In genomic region chr3:100440009-100440408, GRCm38 (mm10) we compare ENCODE assay signal across 9 mouse cellular contexts. TPM values are rescaled to one million over a fixed set of nuclear protein-coding genes. Genes with fewer than 3 reads are reported as not detected.
A peak's percentile ranks its signal among the peaks of the same experiment; 100 is the strongest.
DNase-seq lines count a peak whose midpoint lies in the region; ATAC-seq lines count a peak whose summit lies in the region.
"Had no signal": no experiment of that assay in that cellular context is flagged by ENCODE, and none has a peak within 500 bp of the region (broad histone marks: within the 10 kb centered on the region; RNA-seq: fewer than 3 reads in every experiment).

No protein-coding gene starts in this region.

- H3K4me2 ChIP-seq in liver, embryonic 15.5 days, result peak overlapping the region; percentile 61
- H3K4me2 ChIP-seq: embryonic facial prominence, embryonic 15.5 days had no signal

- H3K36me3 ChIP-seq in heart, embryonic 10.5 days, result no peaks in the 10 kb centered on the region
- no peaks in the 10 kb centered on the region for H3K36me3 ChIP-seq in liver, embryonic 15.5 days (replicated peaks)
- H3K36me3 ChIP-seq: embryonic facial prominence, embryonic 15.5 days had no signal

- H3K9ac ChIP-seq in liver, embryonic 15.5 days, result peak overlapping the region; percentile 65; the same call in 1 of the 2 replicates
- H3K9ac ChIP-seq: embryonic facial prominence, embryonic 15.5 days had no signal

- peaks cover 47% of the 10 kb centered on the region for H3K4me1 ChIP-seq in heart, embryonic 10.5 days
- H3K4me1 ChIP-seq in liver, embryonic 15.5 days (replicated peaks), result peaks cover 70% of the 10 kb centered on the region
- H3K4me1 ChIP-seq: embryonic facial prominence, embryonic 15.5 days had no signal

- ATAC-seq in liver, embryonic 15.5 days (ENCODE audit: insufficient read depth), result no peak

- no peak for DNase-seq in heart, embryonic 10.5 days (ENCODE audit: low spot score)
- DNase-seq in heart, adult 8-10 months (ENCODE audit: low spot score), result no peak
- peak; percentile 44 for DNase-seq in right cerebral cortex, postnatal 14 days
- DNase-seq in right cerebral cortex, postnatal 36 days (ENCODE audit: low spot score in 2 of 2), result no peak
- DNase-seq in spleen, postnatal 10 days (ENCODE audit: low spot score in 2 of 2), result peak; percentile 55 to 61
- no peak for DNase-seq in layer of hippocampus, adult 8-10 months (ENCODE audit: low spot score in 2 of 2)
- DNase-seq in adipocyte (ENCODE audit: low spot score), result no peak

- no peaks in the 10 kb centered on the region; the same call in 1 of the 2 replicates for H3K27me3 ChIP-seq in heart, embryonic 10.5 days (ENCODE audit: insufficient read depth, poor library complexity, severe bottlenecking)
- no peaks in the 10 kb centered on the region for H3K27me3 ChIP-seq in liver, embryonic 15.5 days
- H3K27me3 ChIP-seq: embryonic facial prominence, embryonic 15.5 days had no signal

- peak overlapping the region; percentile 79; the same call in 1 of the 2 replicates for H3K27ac ChIP-seq in heart, embryonic 10.5 days
- H3K27ac ChIP-seq in liver, embryonic 15.5 days (replicated peaks), result peak overlapping the region; percentile 99
- H3K27ac ChIP-seq: embryonic facial prominence, embryonic 15.5 days had no signal

- H3K4me3 ChIP-seq in heart, embryonic 10.5 days, result no peak overlapping the region
- H3K4me3 ChIP-seq in liver, embryonic 15.5 days (replicated peaks), result no peak overlapping the region
- H3K4me3 ChIP-seq: embryonic facial prominence, embryonic 15.5 days had no signal

- 36% methylated on average over 6 of the region's 6 CpGs for WGBS in heart, embryonic 10.5 days
- WGBS in liver, embryonic 15.5 days (ENCODE audit: insufficient replicate concordance), result 45% methylated on average over 6 of the region's 6 CpGs

- no peaks in the 10 kb centered on the region for H3K9me3 ChIP-seq in heart, embryonic 10.5 days
- H3K9me3 ChIP-seq in liver, embryonic 15.5 days (replicated peaks), result no peaks in the 10 kb centered on the region
- H3K9me3 ChIP-seq: embryonic facial prominence, embryonic 15.5 days had no signal

RNA-seq across cellular contexts. Expression of gene Tent5c, which starts 49.1 kb away (rescaled TPM):
- polyA plus RNA-seq in heart, embryonic 10.5 days (2016; fragmentation: Nextera tagmentation; extraction: Ambion mirVana), result 4.1 and 5.0 TPM in 2 replicates
- 10 to 100 TPM in 1 of 4 experiments, 1 to 10 TPM in 3; 6.1 to 30.2 (median 7.6) TPM for total RNA-seq in heart, adult 8-10 months (2022)
- polyA plus RNA-seq in liver, embryonic 15.5 days (2015; fragmentation: Nextera tagmentation; extraction: Ambion mirVana), result 94.2 and 107 TPM in 2 replicates
- 10 to 100 TPM in 2 of 4 experiments, 1 to 10 TPM in 2; 2.1 to 18.9 (median 9.0) TPM for total RNA-seq in layer of hippocampus, adult 8-10 months (2022)

Comparison
In these comparisons a context has a peak if more than half of its experiments do, and no peak if none do; other contexts are left out.
1. DNase-seq: peak in right cerebral cortex, postnatal 14 days (single experiment) and spleen, postnatal 10 days (2 of 2); none in heart, embryonic 10.5 days (single experiment), heart, adult 8-10 months (single experiment), right cerebral cortex, postnatal 36 days (0 of 2), layer of hippocampus, adult 8-10 months (0 of 2) and adipocyte (single experiment).